Mouse (Mus musculus): ENCODE measurements around the gene Car9.

The Car9 gene

DNA sequence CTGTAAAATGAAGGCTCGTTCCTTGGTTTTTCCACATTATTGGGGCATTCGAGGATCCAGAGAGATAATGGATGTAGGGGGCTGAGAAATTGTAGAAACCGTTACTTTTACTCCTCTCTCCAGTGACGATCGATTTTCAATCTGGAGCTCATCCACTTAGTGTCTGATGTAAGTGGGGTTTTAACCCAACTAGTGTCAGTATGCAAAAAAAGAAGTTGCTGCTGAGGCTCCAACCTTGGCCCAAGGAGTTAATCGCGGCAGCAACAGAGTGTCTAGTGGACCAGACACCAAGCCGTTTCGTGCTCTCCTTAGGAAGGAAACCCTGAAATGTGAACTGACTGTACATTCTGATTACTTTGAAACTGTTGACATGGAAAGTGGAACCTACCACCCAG lies 12.9 kb upstream of the Car9 start:
- no peak for DNase-seq (ENCODE audit: low spot score in 2 of 2)

DNA sequence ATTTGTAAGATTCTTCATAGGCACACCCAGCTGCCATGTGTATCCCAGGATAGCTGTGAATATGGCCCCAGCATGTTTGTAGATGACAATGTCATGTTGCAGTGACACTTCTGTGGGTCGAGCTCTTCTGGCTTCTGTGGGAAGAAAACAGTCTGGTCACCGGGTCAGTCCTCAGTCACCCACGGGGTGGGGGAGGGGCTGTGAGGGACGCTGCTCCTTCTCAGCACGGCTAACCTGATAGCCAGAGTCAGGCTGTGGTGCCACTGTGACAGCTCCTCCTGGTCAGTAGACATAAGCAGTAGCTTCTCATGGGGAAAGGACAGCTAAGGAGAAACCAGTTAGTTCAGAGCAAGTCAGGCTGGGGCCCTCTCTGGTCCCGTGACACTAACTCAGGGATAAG lies 10.2 kb upstream of the Car9 start:
- DNase-seq (ENCODE audit: low spot score in 2 of 2), result no peak

DNA sequence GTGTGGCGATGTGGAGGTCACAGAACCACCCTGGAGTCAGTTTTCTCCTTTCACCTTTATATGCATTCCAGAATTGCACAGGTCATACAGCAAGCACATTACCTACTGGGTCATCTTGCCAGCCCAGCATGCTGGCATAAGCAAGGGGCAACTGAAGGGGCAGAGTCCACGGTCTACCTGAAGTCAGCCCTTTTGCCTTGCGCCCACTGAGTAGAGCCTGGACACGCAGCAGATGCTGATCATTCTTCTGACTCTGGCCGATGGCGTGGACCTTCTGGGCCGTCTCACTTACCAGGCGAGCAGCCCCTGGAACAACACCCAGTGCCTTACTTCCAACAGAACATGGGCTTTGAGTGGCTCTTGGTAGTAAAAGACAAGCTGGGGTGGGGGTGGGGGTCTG lies 9.4 kb upstream of the Car9 start:
- DNase-seq (ENCODE audit: low spot score in 2 of 2), result no peak

DNA sequence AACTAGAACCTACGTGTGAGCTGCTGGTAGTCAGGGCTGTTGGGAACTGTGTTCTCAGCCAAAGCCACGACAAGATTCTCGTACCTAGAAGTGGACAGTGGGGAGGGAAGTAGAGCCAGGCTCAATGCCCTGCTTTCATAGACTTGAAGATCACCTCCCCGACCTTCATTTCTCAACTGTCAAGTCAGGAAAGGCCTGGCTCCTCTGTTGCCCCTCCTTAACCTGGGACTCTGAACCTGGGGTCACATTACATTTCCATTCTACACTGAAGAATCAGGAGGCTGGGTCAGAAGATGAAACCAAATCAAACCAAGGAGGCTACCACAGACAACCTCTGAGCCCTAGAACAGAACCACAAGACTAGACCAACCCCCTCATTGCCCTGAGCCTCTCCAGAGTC lies 8.8 kb upstream of the Car9 start:
- DNase-seq (ENCODE audit: low spot score in 2 of 2), result no peak

DNA sequence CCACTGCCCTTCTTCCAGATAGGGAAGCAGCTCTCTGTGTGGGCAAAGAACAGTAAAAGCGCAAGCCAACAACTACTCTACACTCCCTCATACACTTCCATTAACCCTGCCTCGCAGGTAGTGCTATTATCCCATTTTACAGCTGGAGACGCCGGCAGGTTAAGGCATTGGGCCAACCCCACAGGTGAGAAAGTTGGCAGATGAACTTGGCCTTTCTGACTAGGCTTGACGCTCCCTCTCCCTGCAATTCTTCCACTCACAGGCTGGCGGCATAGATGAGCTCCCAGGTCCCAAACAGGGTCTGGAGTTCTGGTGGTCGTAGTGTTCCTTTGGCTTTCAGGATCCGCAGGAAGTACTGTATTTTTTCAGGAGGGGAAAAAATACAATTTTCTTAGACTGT lies 7.8 kb upstream of the Car9 start:
- no peak for DNase-seq (ENCODE audit: low spot score in 2 of 2)

DNA sequence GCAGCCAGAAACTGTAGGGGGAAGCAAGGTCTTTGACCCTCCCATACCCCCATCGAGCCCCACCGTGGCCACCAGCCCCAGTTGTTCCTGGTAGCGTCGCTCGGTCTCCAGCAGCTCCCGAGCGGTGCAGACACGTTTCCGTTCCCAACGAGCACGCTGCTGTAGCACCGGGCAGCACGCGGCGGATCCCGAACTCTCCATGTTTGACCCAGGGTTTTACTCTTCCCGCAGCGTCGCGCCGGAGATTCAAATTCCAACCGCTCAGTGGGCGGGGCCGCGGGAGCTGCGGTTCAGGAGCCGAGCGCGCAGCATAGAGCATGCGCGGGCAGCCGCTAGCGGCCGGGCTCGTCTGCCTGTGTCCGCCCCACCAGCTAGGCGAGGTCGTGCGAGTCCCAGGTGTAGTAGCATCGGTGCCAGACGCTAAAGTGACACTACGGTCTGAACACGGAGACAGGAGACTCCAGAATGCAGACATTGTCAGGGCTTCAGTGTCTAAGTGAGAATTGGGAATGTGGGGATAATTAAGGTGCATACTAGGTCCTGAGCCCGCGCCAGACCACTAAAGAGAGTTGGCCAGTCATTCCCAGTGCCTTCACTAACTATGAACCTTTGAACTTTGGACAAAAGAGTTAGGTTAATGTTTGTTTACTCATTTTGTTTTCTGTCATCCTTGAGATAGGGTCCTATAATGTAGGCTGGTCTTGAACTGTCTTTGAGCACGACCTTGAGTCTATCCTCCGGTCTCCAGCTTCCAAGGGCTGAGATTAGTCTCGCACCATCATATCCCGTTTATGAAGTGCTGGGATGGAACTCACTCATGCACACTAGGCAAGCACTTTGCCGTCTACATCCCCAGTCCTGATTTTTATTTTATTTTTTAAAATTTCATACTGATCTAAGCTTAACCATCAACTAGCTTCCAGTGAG lies 7.1 kb upstream of the Car9 start, which contains the start of gene Arhgef39:
Gene Arhgef39, minus strand, starts transcription at position 289 of the 927 bp plus-strand sequence.
- peak; percentile 75 to 78 for DNase-seq (ENCODE audit: low spot score in 2 of 2)

DNA sequence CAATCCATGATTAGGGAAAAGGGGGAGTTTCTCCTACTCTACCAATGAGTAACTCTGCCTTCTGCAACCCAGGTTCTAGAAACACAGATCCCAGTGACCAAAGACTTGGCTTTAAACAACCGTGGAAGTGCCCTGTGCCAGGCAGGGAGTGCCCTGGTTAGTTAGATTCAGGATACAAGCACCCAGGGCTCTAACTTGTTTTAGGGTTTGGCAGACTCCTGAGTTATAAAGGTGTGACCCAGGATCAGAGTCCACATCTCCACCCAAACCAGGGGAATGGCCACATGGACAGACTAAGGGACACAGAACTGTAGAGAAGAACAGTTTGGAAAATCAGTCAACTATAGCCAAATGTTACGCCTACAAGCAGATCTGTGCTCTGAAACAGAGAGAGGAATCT lies 3.7 kb upstream of the Car9 start:
- DNase-seq (ENCODE audit: low spot score in 2 of 2), result no peak

DNA sequence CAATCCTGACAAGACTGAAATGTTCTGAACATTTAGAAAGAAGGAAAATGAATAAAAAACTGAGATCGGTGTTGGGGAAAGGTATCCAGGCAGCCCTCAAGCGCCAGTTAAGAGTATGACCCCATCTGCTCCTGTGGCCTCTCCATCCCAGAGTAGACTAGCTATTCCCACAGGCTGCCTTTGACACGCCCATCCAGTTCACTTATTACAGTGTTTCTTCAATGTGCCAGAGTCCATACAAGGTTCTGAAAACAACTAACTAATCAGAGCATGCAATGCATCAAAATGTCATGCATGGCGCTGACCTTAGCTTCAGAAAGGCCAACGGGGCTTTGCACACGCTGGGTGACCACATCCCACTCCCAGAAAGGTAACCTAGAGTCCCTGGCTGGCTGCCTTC lies 3.3 kb upstream of the Car9 start:
- no peak for DNase-seq (ENCODE audit: low spot score in 2 of 2)

DNA sequence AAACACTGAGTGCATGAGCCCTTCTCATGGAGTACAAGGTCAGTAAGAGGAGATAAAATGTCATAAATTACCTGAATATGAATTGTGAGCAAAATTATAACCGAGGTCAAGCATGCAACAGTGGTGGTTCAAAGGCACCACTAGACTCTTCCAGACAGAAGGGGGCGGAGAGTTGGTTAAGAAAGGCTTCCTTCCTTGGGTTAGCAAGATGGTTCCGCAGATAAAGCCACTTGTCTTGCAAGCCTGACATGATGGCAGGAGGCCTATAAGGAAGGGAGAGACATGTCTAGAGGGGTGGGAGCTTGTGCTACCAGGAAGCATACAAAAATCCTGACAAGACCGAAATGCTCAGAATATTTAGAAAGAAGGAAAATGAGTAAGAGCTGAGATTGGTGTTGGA lies 2.5 kb upstream of the Car9 start:
- DNase-seq (ENCODE audit: low spot score in 2 of 2), result no peak

DNA sequence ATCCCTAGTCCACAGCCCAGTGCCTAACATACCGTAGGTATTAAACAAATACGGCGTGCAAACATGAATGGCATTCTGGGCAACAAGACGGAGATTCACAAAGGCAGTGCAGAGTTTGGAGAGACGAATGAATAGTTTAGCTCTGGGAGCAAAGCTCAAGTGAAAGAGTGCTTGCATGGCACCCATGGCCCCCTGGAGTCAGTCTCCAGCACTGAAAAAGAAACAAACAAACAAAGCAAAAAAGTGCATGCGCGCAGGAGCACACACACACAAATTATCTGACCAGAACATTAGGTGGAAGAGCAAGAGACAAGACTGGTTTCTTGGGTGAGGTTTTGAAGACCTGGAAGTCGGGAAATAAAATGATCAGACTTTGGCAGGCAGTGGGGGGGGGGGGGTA lies 692 bp upstream of the Car9 start:
- DNase-seq (ENCODE audit: low spot score in 2 of 2), result no peak

DNA sequence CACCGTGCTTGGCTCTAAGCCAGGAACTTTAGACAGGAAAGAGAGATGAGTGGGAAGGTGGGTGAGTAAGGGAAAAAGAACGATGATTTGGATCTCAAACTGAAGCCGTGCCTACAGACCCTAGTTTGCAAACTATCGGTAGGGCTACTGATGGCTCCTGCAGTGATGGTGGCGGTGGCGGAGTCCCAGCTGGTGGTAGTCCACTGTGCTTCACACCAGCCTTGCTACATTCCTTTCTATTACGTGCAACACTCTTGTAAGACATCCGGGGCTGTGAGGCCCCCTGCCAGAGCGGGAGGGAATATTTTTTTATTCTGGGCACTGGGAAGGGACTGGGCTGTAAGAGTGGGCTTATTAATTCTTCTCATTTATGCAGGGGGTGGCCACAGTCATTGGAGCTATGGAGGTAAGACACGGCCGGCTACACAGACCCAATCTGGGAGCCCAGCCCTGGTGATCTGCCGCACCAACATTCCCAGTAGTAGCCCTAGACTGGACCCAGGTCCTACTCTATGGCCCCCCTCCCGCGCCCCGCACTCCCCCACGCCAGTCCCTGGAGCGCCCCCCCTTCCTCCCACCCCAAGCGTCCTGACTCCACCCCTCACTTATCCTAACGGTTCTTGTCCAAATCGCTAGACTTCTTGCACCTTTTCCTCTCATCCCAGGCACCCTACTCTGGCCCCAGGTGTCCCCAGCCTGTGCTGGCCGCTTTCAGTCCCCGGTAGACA lies 1.3 kb downstream of the Car9 start:
- DNase-seq (ENCODE audit: low spot score in 2 of 2), result no peak

DNA sequence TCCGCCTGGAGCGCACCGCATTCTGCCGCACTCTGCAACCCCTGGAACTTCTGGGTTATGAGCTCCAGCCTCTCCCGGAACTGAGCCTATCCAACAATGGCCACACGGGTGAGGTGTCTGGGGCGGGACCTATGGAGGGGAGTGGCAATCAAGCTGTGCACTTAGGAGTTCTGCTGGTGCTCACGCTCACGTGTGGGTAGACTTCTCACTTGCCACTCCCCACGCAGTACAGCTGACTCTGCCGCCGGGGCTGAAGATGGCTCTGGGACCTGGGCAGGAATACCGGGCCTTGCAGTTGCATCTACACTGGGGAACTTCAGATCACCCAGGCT lies 1.9 kb downstream of the Car9 start:
- DNase-seq (ENCODE audit: low spot score in 2 of 2), result peak in 1 of 2 experiments; percentile 36

DNA sequence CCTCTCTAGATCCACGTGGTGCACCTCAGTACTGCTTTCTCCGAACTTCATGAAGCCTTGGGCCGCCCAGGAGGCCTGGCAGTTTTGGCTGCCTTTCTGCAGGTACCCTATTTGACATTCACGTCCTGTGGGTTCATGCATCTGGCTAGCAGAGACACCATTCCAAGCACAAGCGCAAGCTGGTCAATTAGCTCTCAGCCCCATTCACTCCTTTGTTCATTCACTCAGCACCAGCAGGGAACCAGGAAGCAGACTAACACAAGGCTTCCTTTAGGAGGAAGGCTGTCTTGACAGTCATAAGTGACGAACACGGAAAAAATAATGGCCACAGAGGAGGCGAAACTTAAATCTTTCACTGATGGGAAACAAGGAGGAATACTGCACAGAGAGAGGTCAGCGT lies 2.3 kb downstream of the Car9 start:
- DNase-seq (ENCODE audit: low spot score in 2 of 2), result no peak

DNA sequence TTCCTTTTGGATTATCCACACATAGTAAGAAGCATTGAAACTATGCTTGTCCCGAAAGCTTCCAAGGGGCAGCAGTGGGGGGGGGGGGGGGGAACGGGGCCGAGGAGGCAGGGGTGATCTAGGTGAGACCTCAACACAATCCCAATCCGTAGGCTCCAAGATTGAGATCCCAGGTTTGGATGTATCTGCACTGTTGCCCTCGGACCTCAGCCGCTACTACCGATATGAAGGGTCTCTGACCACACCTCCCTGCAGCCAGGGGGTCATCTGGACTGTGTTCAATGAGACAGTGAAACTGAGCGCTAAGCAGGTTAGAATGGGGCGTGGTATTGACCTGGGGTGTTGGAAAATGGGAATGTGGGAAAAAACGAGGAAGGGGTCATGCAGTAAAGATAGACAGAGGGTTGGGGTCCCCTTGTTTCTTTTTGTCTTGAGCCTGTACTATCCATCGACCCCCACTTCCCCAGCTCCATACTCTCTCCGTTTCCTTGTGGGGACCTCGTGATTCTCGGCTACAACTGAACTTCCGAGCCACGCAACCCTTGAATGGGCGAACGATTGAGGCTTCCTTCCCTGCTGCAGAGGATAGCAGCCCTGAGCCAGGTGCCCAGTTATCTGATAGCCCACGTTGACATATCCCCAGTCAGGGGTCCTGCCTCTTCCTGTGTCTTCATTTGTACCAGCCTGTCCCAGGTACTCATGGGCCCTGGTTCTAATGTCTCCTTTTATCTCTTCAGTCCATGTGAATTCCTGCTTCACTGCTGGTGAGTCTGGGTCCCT lies 5.1 kb downstream of the Car9 start:
- no peak for DNase-seq (ENCODE audit: low spot score in 2 of 2)

DNA sequence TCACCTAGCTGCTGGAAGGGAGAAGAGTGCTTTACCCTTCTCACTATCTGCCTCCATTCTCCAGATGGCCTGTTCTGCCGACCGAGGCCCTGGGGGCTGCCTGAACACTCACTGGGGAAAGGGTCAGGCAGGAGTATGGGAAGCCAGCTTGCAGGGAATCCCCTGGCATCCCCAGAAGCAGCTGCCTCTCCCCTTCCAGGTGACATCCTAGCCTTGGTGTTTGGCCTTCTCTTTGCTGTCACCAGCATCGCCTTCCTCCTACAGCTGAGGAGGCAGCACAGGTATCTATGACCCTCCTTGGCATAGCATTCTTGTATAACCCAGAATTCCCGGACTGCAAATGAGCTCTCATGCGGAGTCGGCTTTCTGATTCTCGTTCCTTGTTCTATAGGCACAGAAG lies 5.9 kb downstream of the Car9 start:
- no peak for DNase-seq (ENCODE audit: low spot score in 2 of 2)

DNA sequence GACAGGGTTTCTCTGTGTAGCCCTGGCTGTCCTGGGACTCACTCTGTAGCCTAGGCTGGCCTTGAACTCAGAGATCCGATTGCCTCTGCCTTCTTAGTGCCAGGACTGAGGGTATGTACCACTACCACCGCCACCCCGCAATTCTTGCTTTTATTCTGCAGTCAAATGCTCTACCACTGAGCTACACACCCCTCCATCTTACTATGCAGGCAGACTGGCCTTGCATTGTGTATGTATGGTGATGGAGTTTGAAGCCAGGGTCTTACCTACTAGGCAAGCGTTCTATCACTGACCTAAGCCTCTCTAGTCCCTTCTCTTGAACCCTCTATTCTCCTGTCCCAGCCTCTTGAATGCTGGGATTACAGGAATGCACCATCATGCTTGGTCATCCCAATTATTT lies 6.5 kb downstream of the Car9 start:
- DNase-seq (ENCODE audit: low spot score in 2 of 2), result no peak

DNA sequence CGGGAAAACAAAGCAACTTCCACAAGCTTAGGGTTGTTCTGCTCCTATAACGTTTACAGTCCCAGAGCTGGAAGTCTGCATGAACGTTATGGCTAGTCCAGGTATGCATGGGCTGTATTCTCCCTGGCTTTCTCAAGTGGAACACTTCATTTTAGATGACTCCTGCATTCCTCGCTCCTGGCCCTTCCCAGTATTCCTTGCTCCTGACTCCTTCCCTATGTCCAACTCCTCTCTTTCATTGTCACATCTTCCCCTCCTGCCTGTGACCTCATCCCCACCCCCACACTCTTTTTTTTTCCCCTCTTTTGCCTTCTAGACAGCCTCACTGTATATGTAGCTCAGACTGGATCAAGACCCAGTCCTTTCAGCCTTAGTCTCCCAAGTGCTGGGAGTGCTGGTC lies 7.0 kb downstream of the Car9 start:
- DNase-seq (ENCODE audit: low spot score in 2 of 2), result no peak

DNA sequence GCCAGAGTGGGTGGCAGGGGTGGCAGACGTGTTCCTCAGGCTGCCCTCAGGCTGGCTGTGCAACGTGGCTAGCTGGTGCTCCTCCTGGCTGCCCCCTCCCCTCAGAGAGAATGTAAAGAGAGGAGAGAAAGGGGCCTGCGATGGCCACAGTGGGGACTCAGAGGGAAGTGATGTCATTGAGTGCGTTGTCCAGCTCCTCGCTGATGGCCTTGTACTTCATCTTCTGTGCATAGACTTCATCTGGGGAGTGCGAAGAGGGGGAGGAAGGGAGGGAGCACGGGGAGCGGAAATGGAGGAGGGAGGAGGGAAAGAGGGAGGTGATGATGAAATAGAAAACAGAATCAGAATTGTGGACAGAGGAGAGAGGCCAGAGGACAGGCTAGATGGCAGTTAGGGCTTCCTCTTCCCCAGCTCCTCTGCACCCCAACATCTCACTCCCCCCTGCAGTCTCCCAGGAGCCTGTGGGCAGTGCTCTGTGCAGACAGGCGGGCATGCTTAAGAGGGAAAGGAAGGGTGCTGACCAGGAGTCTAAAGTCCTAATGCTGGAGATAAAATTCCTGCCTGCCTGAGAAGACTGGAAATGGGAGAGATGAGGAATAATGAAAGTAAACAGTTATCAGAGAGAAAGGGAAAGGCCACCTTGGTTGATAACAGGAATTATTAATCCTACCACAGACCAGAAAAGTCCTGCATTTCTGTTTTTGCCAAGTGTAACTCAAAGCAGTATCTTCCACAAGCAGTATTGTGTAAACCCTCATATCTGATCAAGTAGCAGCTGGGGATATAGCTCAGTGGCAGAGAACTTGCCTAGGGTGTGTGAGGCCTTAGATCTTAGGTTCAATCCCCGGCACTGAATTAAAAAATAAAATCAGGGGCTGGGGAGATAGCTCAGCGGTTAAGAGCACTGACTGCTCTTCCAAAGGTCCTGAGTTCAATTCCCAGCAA lies 9.3 kb downstream of the Car9 start:
- DNase-seq (ENCODE audit: low spot score in 2 of 2), result no peak

DNA sequence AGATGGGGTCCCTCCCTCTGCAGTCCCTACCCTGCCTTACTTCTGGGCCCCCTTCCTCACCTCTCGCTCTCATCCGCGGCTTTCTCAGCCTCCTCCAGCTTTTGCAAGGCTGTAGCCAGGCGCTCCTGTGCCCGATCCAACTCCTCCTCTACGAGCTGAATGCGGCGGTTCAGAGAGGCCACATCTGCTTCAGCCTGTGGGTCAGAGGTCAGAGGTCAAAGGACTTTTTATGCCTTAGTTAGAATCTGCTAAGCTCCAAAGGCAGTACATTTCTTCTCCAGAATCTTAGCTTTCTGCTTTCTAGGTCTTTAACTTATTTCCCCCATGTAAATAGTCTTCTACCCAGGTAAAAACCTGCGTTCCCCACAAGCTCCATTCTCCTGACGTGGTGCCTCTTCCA lies 12.8 kb downstream of the Car9 start:
- no peak for DNase-seq (ENCODE audit: low spot score in 2 of 2)

DNA sequence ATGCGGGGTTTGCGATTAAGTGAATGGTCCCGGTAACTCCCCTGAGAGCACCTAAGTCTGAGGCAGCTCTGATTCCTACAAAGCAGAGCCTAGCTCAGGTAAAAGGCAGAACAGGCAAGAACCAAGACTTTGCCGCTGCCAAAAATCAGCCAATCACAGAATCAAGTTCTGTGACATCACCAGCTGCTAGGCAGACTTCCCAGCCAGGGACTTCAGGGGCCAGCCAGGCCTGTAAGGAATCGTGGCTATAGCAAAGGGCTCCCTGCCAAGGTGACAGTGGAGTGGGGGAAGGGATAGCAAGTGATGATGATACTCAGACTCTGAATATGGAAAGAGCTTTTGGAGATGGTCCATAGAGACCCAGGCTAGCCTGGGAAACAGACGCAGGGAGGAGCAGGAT lies 13.2 kb downstream of the Car9 start:
- peak; percentile 66 to 84 for DNase-seq (ENCODE audit: low spot score in 2 of 2)

DNA sequence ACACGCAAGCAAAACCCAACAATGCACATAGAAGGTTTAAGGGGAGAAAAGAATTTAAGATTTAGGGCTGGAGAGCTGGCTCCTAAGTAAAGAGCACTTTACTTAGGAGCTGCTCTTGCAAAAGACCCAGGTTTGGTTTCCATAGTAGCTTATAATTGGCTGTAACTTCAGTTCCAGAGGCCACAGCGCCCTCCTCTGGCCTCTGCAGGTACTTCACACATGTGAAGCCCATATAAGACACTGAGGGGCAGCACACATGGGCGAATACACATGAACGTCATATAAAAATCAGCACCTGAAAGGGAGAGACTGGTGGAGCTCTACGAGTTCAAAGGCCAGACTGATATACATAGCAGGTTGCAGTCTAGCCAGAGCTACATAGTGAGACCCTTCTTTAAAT lies 21.1 kb downstream of the Car9 start:
- no peak for DNase-seq (ENCODE audit: low spot score in 2 of 2)

Measured in spleen, postnatal 14 days (tissue).